Mouse (Mus musculus) olfactory bulb, adult 2 months (tissue): Measurements from ENCODE around the gene Tcf7.

ENCODE experiments used
- CTCF ChIP-seq: fragments of 200-500 bp; IDR thresholded peaks from 2 replicates; pipeline ENCODE4 v1.5.1; 2012; ENCODE audit warnings: low read depth, mild to moderate bottlenecking, low read length, moderate library complexity; ENCODE audit not compliant: insufficient read depth
- POLR2A ChIP-seq: fragments of 200-500 bp; IDR thresholded peaks from 2 replicates; pipeline ENCODE4 v1.6.1; 2012; ENCODE audit warnings: mild to moderate bottlenecking, low read depth, low read length, moderate library complexity; ENCODE audit not compliant: insufficient read depth

DNA sequence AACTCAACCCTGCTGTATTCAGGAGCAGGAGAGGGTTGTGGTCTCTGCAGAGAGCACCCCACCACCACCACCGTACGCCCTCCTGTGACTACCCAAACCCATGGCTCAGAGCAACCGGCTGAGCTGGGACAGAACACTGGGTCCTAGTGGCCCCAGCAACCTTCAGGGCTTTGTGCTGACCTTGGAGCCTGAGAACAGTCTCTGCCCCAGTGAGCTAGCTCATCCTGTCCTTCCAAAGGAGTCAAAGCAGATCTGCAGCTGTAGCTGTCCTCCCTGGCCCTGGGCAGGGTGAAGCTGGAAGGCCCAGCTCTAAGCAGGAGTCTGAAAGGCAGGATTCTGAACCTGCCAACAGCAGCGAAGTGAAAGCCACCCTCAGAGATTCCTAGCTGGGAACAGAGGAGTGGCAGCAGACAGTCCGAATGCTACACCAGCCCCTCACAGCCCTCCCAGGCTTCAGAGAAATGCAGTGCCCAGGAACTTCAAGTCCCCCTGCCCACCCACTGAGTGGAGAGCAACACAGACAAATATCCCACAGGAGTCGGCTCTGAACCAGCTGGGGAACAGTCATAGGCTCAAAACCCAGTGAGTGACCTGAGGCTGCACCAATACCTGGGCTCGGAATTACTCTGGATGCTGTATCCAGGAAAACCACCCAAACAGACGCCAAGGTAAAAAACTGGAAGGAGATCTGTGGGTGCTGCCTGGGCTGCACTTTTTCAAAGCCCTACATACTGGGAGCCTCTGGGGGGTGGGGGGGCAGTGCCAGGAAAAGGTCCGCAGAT, 6.8 kb downstream of the Tcf7 start:
- TF ChIP-seq POLR2A (no peak), CTCF (no peak)
